Mouse (Mus musculus) cerebellum, adult 11-12 months (tissue): Measurements from ENCODE around the gene Clec18a.
"Not testable (repeated sequence)": the region's sequence is repeated elsewhere in the genome, so short reads cannot be mapped to it uniquely, and the experiment has no call there.

Source experiments
- DNase-seq: peaks from one replicate; pipeline ENCODE4 v3.0.0; 2022

The Clec18a gene

DNA sequence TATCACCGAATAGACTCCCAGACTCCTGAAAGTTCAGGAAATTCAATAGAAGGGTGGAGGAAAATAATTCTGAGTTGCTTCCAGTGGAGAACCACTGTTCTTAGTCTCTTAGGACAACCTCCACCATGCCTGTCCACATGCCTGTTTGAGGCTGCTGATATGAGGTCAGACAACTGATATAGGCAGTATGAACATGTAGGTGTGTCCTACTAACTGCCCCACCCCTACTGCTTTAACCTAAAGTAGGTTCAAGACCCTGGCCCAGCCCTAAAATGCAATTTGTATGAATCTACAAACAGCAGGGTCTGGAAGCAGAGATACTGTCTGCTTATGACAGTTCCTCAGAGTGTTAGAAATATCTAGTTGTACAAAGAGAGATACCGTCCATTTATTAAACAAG lies 36.6 kb downstream of the Clec18a start:
- DNase-seq, result no peak

DNA sequence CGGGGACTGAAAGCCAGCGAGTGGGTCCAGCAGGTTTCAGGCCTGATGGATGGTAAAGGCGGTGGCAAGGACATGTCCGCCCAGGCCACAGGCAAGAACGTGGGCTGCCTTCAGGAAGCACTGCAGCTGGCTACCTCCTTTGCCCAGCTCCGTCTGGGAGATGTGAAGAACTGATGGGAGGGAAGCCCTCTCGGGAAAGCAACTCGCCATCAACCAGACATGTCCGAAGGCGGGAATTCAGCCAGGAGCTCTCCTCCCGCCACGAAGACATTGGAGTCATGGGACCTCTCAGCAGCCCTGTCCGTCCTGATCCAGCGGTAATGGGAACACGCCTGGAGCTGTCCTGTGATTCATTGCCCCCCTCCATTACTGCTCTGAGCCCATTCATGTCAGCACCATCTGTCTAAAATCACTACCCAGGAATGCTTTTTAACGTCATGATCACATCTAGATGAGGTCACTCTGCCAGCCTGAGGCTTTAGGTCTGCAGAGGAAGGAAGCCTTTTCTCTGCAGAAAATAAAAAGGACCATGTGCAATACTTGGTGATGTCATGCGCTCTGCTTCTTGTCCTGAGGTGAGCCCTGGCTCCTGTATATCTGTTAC lies 37.1 kb downstream of the Clec18a start:
- DNase-seq, result peak; percentile 32

DNA sequence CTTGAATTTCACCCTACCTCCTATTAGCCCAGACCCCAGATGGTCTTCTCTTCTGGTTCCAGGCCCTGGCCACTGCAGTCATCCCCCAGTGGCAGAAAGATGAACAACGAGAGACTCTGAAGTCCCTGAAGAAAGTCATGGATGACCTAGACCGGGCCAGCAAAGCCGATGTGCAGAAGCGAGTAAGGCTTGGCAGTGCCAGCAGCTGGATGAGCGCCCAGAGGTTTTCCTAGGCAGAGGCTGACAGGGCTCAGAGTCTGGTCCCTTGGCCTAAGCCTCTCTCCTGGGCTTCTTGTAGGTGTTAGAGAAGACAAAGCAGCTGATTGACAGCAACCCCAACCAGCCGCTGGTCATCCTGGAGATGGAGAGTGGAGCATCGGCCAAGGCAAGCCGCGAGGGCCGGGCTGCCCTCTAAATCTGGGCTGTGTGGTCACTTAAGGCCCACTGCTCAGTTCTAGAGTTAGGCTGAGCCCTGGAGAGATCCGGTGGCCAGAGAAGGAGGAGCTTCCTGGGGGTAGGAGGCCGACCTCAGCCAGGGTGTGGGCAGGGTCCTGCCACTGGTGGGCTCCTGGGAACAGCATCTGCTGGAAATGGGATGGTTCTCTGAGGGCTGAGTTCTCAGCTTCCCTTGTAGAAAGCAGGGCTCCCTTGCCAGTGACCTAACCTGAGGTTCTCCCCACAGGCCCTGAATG lies 38.3 kb downstream of the Clec18a start:
- DNase-seq, result no peak

DNA sequence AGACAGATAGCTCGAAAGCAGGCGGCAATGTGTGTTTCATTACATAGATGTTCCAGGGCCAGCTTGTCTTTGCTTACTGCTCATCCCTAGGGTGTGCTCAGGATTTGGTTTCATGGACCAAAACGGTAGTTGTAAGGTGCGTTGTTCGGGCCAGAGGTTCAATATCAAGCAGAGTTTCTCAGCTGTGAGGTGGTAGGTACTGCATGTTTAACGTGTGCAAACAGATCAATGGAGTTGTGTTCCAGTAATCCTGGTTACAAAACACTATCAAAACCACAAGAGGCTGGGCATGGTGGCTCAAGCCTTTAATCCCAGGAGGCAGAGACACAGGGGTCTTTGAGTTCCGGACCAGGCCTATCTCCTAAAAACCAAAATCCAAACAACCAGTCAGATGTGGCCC lies 43.1 kb downstream of the Clec18a start:
- DNase-seq, result no peak

DNA sequence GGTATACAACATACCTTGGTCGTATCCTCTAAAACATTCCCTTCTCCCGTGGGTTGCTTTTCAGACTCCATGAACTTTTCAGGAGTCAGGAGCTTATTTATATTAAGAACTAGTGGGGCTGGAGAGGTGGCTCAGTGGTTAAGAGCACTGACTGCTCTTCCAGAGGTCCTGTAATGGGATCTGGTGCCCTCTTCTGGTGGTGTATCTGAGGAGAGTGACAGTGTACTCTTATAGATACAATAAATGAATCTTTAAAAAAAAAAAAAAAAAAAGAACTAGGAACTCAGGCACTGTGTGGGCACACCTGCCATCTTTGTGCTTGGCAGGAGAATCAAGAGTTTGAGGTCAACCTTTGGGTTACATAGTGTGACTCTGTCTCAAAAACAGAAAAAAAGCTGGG lies 43.5 kb downstream of the Clec18a start:
- DNase-seq, result no peak

DNA sequence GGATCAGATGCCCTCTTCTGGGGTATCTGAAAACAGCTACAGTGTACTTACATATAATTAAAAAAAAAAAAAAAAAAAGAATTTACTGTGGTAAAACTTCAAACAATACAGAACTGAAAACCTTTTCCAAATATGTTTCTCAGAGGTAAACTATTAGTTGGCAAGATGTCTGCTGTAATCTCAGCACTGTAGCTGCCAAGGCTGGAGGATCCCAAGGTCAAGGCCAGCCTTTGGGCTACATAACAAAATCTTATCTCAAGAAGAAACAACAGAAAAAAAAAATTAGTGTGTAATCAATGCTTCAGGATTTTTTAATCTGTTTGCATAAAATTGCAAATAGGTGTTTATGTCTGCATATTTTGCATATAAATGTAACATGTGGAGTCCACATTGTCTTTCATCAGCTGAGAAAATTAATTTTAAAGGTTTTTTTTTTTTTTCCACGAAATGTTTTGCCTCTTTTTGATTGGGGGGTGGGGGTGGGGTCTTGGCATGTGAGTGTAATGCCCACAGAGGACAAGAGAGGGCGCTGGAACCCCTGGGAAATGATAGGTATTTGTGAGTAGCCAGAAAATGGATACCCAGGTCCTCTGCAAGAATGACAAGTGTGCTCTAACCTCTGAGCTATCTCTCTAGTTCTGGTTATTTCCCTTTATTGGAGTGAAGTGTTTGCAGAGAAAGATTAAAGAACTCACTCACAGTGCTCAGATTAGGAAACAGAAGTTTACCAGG lies 48.1 kb downstream of the Clec18a start:
- DNase-seq, result no peak

DNA sequence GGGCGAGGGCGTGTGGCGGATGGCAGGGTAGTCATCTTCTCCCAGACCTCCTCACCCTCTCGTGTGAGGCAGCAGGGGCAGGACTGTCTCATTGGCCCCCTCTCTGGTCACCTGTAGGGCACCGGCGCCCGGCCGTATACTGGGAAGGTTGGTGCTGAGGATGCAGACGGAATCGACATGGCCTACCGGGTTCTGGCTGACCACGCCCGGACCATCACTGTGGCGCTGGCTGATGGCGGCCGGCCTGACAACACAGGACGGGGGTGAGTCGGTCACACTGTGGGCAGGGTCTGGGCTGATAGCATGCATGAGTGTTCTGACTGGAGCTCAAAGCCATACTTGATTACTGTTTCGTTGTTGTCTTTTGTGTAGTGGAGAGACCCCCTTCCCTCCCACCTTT lies 49.7 kb downstream of the Clec18a start:
- no peak for DNase-seq

DNA sequence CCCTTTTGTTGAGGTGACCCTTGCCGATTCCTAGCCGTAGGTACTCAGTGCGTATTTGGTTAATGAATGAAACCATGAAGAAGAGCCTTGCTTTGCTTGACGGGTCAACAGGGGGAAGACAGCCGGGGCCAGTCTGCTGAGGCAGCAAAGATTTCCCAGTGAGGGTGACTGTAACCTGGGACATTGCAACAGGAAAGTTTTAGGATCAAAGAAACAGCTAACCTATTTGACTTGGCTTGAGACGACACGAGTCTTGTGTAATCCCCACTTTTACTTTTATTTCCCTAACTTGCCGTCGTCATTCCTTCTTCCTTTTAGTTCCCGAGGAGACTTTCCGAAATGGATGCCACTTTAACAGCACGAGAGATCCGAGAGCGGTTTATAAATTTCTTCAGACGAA lies 55.6 kb downstream of the Clec18a start:
- DNase-seq, result no peak

DNA sequence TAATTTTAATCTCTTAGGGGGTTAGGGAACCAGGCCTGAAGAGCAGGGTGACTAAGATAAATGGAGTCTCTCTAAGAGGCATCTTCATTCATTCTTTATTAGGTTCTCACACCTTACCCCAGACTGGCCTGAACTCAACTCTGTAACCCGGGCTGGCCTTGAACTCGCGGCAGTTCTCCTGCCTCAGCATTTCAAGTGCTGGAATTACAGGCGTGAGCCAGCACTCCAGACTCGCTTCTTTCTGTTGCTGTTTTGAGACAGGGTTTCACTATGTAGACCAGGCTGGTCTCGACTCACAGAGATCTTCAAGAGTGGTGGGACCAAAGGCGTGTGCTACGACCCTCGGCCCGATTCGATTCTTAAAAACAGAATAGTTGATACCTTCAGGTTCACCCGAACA lies 58.0 kb downstream of the Clec18a start:
- DNase-seq, result peak; percentile 44

DNA sequence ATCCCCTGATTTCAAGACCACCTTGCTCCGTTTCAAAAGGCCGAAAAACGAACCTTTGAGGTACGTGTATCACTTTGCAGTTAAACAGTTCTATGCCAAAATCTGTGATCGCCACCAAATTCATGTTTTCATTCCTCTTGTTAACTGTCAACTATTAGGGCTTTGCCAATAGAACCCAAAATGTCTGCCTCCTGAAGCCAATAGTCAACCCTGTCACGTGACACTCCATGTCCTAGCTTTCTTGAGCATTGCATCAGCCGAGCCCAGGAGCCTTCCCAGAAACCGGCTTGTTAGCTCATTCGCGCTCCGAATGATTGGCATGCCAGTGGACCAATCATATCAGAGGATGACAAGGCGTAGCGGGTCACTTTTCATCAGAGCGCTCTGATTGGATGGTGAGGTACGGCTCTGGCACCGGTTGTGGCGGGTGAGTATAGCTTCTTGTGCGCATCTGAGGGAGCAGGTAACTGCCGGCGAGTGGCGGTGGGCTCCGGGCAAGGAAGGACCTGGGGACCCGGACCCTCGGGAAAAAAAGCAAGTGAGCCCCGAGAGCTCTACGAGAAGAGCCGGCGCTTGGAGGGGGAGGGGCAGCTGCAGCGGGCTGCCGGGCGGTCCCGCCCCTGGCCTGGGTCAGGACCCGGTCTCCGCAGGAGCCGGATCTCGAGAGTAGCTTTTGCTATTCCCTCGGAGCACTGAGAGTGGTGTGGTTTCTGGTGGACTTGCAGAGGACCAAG lies 58.6 kb downstream of the Clec18a start:
- DNase-seq, result peak; percentile 99

DNA sequence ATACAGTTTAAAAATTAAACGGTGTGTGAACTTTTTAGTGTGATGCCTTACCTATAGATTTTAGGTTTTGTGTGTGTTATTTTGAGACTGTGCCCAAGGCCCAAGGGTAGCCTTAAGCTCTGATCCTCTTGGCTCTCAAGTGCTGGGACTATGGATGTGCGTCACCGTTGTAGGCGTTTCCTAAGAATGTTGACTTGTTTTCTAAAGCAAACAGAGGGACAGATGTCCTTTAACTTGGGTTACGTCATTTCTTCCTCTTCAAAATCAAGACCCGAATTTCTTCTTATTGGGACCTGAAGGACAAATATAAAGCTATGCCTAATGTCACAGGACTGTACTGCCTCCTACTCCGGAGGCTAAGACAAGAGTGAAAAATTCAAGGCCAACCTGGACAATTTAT lies 59.3 kb downstream of the Clec18a start, which contains the start of gene Aars:
Gene Aars (plus strand): TSS at position 229 of the 400 bp plus-strand sequence.
- DNase-seq, result no peak

DNA sequence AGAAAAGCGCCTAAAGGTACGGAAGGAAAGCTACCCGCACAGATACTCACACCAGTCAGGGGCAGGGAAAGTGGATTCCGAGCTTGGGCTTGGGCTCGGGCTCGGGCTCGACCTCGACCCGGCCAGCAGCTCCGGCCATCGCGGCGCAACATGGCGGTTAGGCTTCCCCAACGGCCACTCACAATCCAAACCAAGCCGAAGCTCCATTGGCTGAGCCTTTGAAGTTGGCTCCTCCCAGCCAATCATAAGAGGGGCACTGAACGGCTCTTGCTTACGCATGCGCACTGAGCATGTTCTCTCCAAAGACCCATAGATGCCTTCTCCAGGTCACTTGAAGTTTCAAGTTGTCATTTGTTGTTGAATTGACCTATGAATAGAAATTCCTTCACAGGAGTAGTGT lies 60.7 kb downstream of the Clec18a start, which contains the start of gene Ddx19b:
Gene Ddx19b (minus strand): TSS at position 180 of the 400 bp plus-strand sequence.
- no peak for DNase-seq

DNA sequence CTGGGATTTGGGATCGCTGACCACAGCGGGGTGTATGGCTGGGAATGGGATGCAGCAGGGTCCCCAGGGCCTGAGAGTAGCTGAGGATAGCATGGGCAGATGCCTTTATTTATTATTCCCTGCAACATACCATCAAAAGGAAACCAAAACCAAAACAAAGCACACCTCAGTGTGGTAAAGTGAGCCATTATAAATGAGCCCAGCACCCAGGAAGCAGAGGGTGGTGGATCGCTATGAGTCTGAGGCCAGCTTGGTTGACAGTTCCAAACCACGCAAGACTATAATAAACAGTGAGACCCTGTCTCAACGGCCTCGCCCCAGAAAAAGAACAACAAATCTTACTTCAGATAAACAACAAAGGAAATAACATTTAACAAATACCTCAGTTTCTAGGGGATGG lies 62.2 kb downstream of the Clec18a start:
- DNase-seq, result no peak

DNA sequence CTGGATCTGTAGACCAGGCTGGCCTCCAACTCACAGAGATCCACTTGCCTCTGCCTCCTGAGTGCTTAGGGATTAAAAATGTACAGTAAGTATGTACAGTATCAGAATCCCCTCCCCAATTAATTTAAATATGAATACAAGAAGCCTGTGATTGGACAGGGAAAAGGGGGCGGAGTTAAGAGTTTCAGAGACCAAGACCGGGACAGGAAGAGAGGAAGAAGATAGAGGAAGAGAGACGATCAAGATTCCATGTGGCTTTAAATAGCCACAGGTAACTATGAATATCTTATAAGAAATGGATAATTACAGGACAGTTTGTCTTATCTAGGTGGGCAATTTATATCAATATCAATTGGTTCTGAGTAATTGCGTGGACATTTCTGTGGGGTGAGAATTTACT lies 62.6 kb downstream of the Clec18a start:
- DNase-seq, result no peak

DNA sequence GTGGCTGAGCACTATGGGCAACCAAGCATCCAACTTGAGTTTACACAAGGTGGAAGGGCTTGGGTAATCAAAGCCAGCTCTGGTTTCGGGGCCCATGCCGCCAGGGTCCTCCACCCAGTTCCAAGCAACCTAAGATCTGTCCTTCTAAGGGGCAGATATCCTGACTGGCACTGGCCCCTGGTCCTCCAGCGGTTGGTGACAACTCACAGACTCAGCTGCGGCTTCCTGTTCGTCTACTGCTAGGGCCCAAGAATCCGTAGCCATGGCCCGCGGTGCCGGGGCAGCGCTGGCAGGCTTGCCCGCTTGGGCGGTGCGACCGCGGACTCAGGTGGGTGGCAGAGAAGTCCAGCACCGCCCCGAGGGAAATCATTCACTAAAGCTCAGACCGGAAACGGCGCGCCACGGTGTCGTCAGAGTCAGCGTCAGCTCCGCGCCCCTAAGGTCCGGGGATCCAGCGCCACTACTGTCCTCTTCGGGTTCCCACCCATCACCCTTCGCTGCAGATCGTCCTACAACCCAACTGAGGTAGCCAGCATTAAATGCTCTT lies 64.8 kb downstream of the Clec18a start:
- DNase-seq, result peak; percentile 87

DNA sequence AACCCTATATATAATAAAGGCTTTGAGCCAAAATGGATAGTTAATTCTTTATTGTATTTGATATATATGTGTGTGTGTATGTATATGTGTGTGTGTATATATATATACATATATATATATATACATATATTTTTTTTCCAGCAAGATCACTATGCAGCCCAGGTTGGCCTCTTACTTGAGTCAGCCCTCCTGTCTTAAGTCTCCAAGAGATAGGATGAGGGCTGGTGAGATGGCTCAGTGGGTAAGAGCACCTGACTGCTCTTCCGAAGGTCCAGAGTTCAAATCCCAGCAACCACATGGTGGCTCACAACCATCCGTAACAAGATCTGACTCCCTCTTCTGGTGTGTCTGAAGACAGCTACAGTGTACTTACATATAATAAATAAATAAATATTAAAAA lies 65.6 kb downstream of the Clec18a start:
- not testable (repeated sequence) for DNase-seq

DNA sequence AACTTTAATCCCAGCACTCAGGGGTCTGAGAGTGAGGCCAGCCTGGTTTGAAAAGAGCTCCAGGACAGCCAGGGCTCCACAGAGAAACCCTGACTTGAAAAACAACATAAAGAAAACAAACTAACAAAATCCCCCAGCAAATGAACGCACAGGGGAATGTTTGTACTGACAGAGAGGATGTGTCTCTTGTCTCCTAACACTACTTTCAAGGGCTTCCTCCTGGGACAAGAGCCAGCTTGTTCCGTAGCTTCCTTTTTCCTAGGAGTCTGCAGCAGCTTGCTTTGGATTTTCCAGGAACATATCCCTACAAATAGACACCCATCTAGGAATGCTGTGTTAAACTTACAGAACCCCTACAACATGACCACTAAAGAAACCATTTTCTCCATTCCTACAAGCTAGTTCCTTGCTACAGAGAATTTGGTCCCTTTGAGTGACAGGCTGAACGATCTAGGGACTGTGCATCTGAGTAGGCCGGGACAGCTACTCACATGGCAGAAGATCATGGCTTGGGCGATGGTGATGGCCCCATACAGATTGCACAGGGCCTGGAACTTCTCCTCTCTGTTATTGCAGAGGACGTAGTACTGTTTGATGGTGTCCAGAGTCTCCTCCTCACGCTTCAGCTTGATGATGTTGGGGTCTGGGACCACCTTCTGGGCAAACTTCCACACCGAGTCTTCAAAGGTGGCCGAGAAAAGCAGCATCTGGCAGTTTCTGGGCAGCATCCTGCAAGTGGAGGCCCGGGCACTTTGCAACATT lies 81.8 kb downstream of the Clec18a start:
- DNase-seq, result not testable (repeated sequence)
